Mouse (Mus musculus): ENCODE data around the gene Brwd1. TPM values are rescaled to one million over a fixed set of nuclear protein-coding genes. Genes with fewer than 3 reads are reported as not detected.

The Brwd1 gene
- polyA plus RNA-seq, 1 experiment from 2014 or later, result 97.7 TPM

DNA sequence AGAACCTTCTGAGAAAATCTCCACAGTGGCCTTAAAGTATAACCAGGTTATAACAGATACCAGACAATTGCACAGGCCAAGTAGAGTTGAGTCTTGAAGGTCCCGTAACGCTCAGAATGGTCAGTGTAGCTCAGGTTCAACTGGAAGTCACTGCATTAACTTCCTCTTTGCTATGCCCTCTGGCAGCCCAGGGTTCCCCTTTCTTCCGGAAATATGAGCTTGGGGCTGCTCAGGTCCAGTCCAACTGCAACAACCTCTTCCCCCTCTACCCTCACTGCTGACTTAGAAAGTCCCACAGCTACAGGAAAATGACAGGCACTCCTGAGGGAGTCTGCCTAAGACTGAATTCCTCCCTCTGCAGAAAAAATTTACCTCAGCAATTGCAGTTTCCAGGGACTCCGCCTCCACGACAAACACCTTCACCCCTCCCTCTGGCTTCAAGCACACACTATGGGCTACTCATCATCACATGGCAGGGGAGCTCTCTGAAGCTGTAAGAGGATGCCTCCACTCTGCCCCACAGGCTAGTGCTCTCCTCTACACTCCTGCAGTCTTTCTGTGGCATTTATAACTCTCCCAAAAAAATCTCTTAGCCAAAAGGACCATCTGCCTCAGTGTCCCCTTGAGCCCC, 126.5 kb downstream of the Brwd1 start:
- Histone ChIP-seq H3K4me1 (ENCODE audit: control insufficient read depth, insufficient read depth, low read length) (no peaks in the 10 kb centered on the region), H3K9me3 (replicated peaks; ENCODE audit: control insufficient read depth, low read length) (peaks cover 3% of the 10 kb centered on the region; the same call in 1 of the 2 replicates), H3K4me2 (no peak overlapping the region), H3K9ac (ENCODE audit: low read depth, low read length) (no peak overlapping the region), H3K27me3 (ENCODE audit: control insufficient read depth, insufficient read depth, low read length) (no peaks in the 10 kb centered on the region), H3K4me3 (ENCODE audit: low read depth, low read length) (no peak overlapping the region), H3K27ac (ENCODE audit: low read depth, low read length) (no peak overlapping the region), H3K36me3 (ENCODE audit: control insufficient read depth, insufficient read depth, low read length) (no peaks in the 10 kb centered on the region)
- no peak for ATAC-seq (replicated peaks; ENCODE audit: insufficient number of reproducible peaks, low FRiP score, low TSS enrichment)
- WGBS (ENCODE audit: insufficient replicate concordance), result 76% methylated on average over 5 of the region's 5 CpGs

GRCm38 (mm10) chr16:95954341-95954740, 128.0 kb downstream of the Brwd1 start:
- H3K4me3 ChIP-seq (ENCODE audit: low read depth, low read length), result no peak overlapping the region
- ATAC-seq (replicated peaks; ENCODE audit: insufficient number of reproducible peaks, low FRiP score, low TSS enrichment), result no peak
- H3K4me1 ChIP-seq (ENCODE audit: control insufficient read depth, insufficient read depth, low read length), result no peaks in the 10 kb centered on the region
- no peak overlapping the region for H3K9ac ChIP-seq (ENCODE audit: low read depth, low read length)
- no peaks in the 10 kb centered on the region for H3K36me3 ChIP-seq (ENCODE audit: control insufficient read depth, insufficient read depth, low read length)
- H3K27me3 ChIP-seq (ENCODE audit: control insufficient read depth, insufficient read depth, low read length), result no peaks in the 10 kb centered on the region
- H3K4me2 ChIP-seq, result no peak overlapping the region
- WGBS (ENCODE audit: insufficient replicate concordance), result 71% methylated on average over 3 of the region's 3 CpGs
- H3K27ac ChIP-seq (ENCODE audit: low read depth, low read length), result no peak overlapping the region
- H3K9me3 ChIP-seq (replicated peaks; ENCODE audit: control insufficient read depth, low read length), result peaks cover 3% of the 10 kb centered on the region; the same call in 1 of the 2 replicates

- Histone ChIP-seq H3K27ac (ENCODE audit: low read depth, low read length) (no peak overlapping the region), H3K4me2 (no peak overlapping the region), H3K4me3 (ENCODE audit: low read depth, low read length) (no peak overlapping the region), H3K36me3 (ENCODE audit: control insufficient read depth, insufficient read depth, low read length) (no peaks in the 10 kb centered on the region), H3K9ac (ENCODE audit: low read depth, low read length) (no peak overlapping the region), H3K4me1 (ENCODE audit: control insufficient read depth, insufficient read depth, low read length) (no peaks in the 10 kb centered on the region), H3K9me3 (replicated peaks; ENCODE audit: control insufficient read depth, low read length) (peaks cover 3% of the 10 kb centered on the region; the same call in 1 of the 2 replicates), H3K27me3 (ENCODE audit: control insufficient read depth, insufficient read depth, low read length) (no peaks in the 10 kb centered on the region)
- no peak for ATAC-seq (replicated peaks; ENCODE audit: insufficient number of reproducible peaks, low FRiP score, low TSS enrichment)
- 83% methylated on average over 4 of the region's 4 CpGs for WGBS (ENCODE audit: insufficient replicate concordance)
Observed at GRCm38 (mm10) chr16:95953159-95953650, 129.1 kb downstream of the Brwd1 start.

- no peak for ATAC-seq (replicated peaks; ENCODE audit: insufficient number of reproducible peaks, low FRiP score, low TSS enrichment)
- H3K9ac ChIP-seq (ENCODE audit: low read depth, low read length), result no peak overlapping the region
- H3K36me3 ChIP-seq (ENCODE audit: control insufficient read depth, insufficient read depth, low read length), result no peaks in the 10 kb centered on the region
- peaks cover 3% of the 10 kb centered on the region; the same call in 1 of the 2 replicates for H3K9me3 ChIP-seq (replicated peaks; ENCODE audit: control insufficient read depth, low read length)
- WGBS (ENCODE audit: insufficient replicate concordance), result 89% methylated on average over 2 of the region's 2 CpGs
- no peak overlapping the region for H3K27ac ChIP-seq (ENCODE audit: low read depth, low read length)
- no peak overlapping the region for H3K4me3 ChIP-seq (ENCODE audit: low read depth, low read length)
- no peaks in the 10 kb centered on the region for H3K27me3 ChIP-seq (ENCODE audit: control insufficient read depth, insufficient read depth, low read length)
- no peaks in the 10 kb centered on the region for H3K4me1 ChIP-seq (ENCODE audit: control insufficient read depth, insufficient read depth, low read length)
- no peak overlapping the region for H3K4me2 ChIP-seq
Observed at GRCm38 (mm10) chr16:95951471-95951870, 130.9 kb downstream of the Brwd1 start.

GRCm38 (mm10) chr16:95945389-95946311, 136.7 kb downstream of the Brwd1 start:
- Histone ChIP-seq H3K36me3 (ENCODE audit: control insufficient read depth, insufficient read depth, low read length) (no peaks in the 10 kb centered on the region), H3K4me3 (ENCODE audit: low read depth, low read length) (no peak overlapping the region), H3K9ac (ENCODE audit: low read depth, low read length) (no peak overlapping the region), H3K27ac (ENCODE audit: low read depth, low read length) (no peak overlapping the region), H3K9me3 (replicated peaks; ENCODE audit: control insufficient read depth, low read length) (no peaks in the 10 kb centered on the region), H3K4me1 (ENCODE audit: control insufficient read depth, insufficient read depth, low read length) (0 out of 2 replicates have a peak, but pooled peaks cover 3% of the 10 kb centered on the region), H3K27me3 (ENCODE audit: control insufficient read depth, insufficient read depth, low read length) (no peaks in the 10 kb centered on the region), H3K4me2 (no peak overlapping the region; the same call in 1 of the 2 replicates)
- no peak for ATAC-seq (replicated peaks; ENCODE audit: insufficient number of reproducible peaks, low FRiP score, low TSS enrichment)
- WGBS (ENCODE audit: insufficient replicate concordance), result 28% methylated on average over 20 of the region's 20 CpGs

DNA sequence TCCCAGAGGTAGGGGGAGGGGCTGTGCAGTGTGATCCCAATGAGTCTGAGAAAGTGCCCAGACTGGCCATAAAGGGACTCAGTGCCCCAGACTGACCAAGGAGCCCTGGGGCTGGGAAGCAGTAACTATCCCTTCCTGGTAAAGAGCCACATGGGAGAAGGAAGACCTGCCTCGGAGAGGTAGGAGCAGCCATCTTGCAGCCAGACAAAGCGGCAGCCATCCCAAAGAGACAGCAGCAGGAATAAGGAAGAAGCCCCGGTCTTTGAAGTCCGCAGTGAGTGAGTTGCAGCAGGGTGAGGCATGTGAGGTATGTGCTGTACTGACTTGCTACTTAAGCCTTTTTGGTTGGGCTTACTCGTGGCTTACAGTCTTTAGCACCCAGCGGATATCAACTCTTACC, 139.1 kb downstream of the Brwd1 start:
- 81% methylated on average over 6 of the region's 6 CpGs for WGBS (ENCODE audit: insufficient replicate concordance)
- Histone ChIP-seq H3K4me3 (ENCODE audit: low read depth, low read length) (no peak overlapping the region), H3K36me3 (ENCODE audit: control insufficient read depth, insufficient read depth, low read length) (no peaks in the 10 kb centered on the region), H3K9ac (ENCODE audit: low read depth, low read length) (no peak overlapping the region), H3K9me3 (replicated peaks; ENCODE audit: control insufficient read depth, low read length) (no peaks in the 10 kb centered on the region; the same call in 1 of the 2 replicates), H3K27me3 (ENCODE audit: control insufficient read depth, insufficient read depth, low read length) (no peaks in the 10 kb centered on the region), H3K27ac (ENCODE audit: low read depth, low read length) (no peak overlapping the region), H3K4me1 (ENCODE audit: control insufficient read depth, insufficient read depth, low read length) (0 out of 2 replicates have a peak, but pooled peaks cover 3% of the 10 kb centered on the region), H3K4me2 (no peak overlapping the region)
- ATAC-seq (replicated peaks; ENCODE audit: insufficient number of reproducible peaks, low FRiP score, low TSS enrichment), result no peak

Small RNA genes lying within 50 kb of the gene (microRNA-seq; reads per million reads assigned to microRNA genes)
- gene Gm27833 (ENCODE audit: borderline number of aligned reads), result not detected

Other genes starting within 250 kb of the Brwd1 start
- 76.5 and 83.1 TPM in 2 replicates for gene Psmg1, start 91.6 kb downstream of the Brwd1 start, polyA plus RNA-seq (2014; fragmentation: Nextera tagmentation; extraction: Ambion mirVana)
- gene Hmgn1, start 45.2 kb upstream of the Brwd1 start, polyA plus RNA-seq (2014; fragmentation: Nextera tagmentation; extraction: Ambion mirVana), result 543 and 564 TPM in 2 replicates
- 84.1 and 96.5 TPM in 2 replicates for gene Wrb, start 62.9 kb upstream of the Brwd1 start, polyA plus RNA-seq (2014; fragmentation: Nextera tagmentation; extraction: Ambion mirVana)
- gene Lca5l, start 109.7 kb upstream of the Brwd1 start, polyA plus RNA-seq (2014; fragmentation: Nextera tagmentation; extraction: Ambion mirVana), result 1.5 and 1.6 TPM in 2 replicates
- 664 and 687 TPM in 2 replicates for gene Sh3bgr, start 117.9 kb upstream of the Brwd1 start, polyA plus RNA-seq (2014; fragmentation: Nextera tagmentation; extraction: Ambion mirVana)
- 0.03 TPM in 1 of 2 replicates, not detected in the other for gene B3galt5, start 153.3 kb upstream of the Brwd1 start, polyA plus RNA-seq (2014; fragmentation: Nextera tagmentation; extraction: Ambion mirVana)